Mouse (Mus musculus) ES-E14 (cell line): ENCODE data around the gene Hrh1. TPM values are rescaled to one million over a fixed set of nuclear protein-coding genes. Genes with fewer than 3 reads are reported as not detected.

Experiments
- DNase-seq: peaks from one replicate; pipeline ENCODE4 v3.0.0-alpha.2; 2013; ENCODE audit warnings: low read depth, low spot score
- H3K27ac ChIP-seq: 2 replicates; pipeline ENCODE4 v1.5.1; 2012; ENCODE audit warnings: low read depth, mild to moderate bottlenecking, low read length, moderate library complexity, mixed read lengths; ENCODE audit not compliant: poor library complexity, insufficient read depth, severe bottlenecking
- H3K36me3 ChIP-seq: 2 replicates; pipeline ENCODE4 v1.6.1; 2012; ENCODE audit warnings: mild to moderate bottlenecking, low read length, moderate library complexity, mixed read lengths; ENCODE audit not compliant: control insufficient read depth, poor library complexity, insufficient read depth, severe bottlenecking
- H3K4me1 ChIP-seq, 2 experiments: fragments of 150-350 bp in 1 of 2; sonication (generic) in 1 of 2; 2 replicates each; pipeline ENCODE4 v1.6.1; 2012; ENCODE audit warnings: low read length in 2 of 2, mild to moderate bottlenecking in 1 of 2, mixed read lengths in 1 of 2; ENCODE audit not compliant: control insufficient read depth in 2 of 2, insufficient read depth in 2 of 2, poor library complexity in 1 of 2
- H3K4me3 ChIP-seq, 2 experiments: fragments of 150-350 bp in 1 of 2; sonication (generic) in 1 of 2; 2 replicates each; pipeline ENCODE4 v1.5.1; 2012; ENCODE audit warnings: low read length in 2 of 2, low read depth in 1 of 2, mild to moderate bottlenecking in 1 of 2, mixed read lengths in 1 of 2; ENCODE audit not compliant: insufficient read depth in 1 of 2, poor library complexity in 1 of 2, severe bottlenecking in 1 of 2
- H3K9ac ChIP-seq: 2 replicates; pipeline ENCODE4 v1.6.1; 2012; ENCODE audit warnings: low read depth, mild to moderate bottlenecking, low read length, mixed read lengths; ENCODE audit not compliant: poor library complexity, insufficient read depth, severe bottlenecking
- H3K9me3 ChIP-seq: fragments of 150-350 bp; sonication (generic); 2 replicates; pipeline ENCODE4 v1.6.1; 2012; ENCODE audit warnings: low read depth, mild to moderate bottlenecking, low read length; ENCODE audit not compliant: control insufficient read depth, insufficient read depth
- CHD2 ChIP-seq: IDR thresholded peaks from 2 replicates; pipeline ENCODE4 v1.6.1; 2014; ENCODE audit warnings: mild to moderate bottlenecking, low read depth, low read length, inconsistent platforms
- HCFC1 ChIP-seq: IDR thresholded peaks from 2 replicates; pipeline ENCODE4 v1.6.1; 2012; ENCODE audit warnings: low read length, inconsistent platforms, borderline replicate concordance; ENCODE audit not compliant: insufficient read depth
- MAFK ChIP-seq: IDR thresholded peaks from 2 replicates; pipeline ENCODE4 v1.6.1; 2014; ENCODE audit warnings: mild to moderate bottlenecking, low read depth, low read length, inconsistent platforms; ENCODE audit not compliant: insufficient read depth
- ZC3H11A ChIP-seq: IDR thresholded peaks from 2 replicates; pipeline ENCODE4 v1.6.1; 2012; ENCODE audit warnings: low read depth, mild to moderate bottlenecking, inconsistent platforms, low read length, borderline replicate concordance
- ZNF384 ChIP-seq: IDR thresholded peaks from 2 replicates; pipeline ENCODE4 v1.6.1; 2012; ENCODE audit warnings: low read depth, low read length, inconsistent platforms
- in situ Hi-C, 2 experiments: fragments of 600-800 bp; cut with MboI; formaldehyde crosslinking; loops; one replicate each; pipeline ENCODE4 v1.15.1; 2025; ENCODE audit warnings: low sequenced_read_pairs in 2 of 2, inconsistent platforms in 1 of 2; ENCODE audit not compliant: unreplicated experiment in 2 of 2
- total RNA-seq: library from RNA; depleted of rRNA; stranded (reverse); fragments of 300-350 nt; gene quantifications from 2 replicates; pipeline ENCODE4 v1.2.3, GENCODE M21; 2012

The Hrh1 gene
- total RNA-seq, 1 experiment, result 0.94 TPM

DNA sequence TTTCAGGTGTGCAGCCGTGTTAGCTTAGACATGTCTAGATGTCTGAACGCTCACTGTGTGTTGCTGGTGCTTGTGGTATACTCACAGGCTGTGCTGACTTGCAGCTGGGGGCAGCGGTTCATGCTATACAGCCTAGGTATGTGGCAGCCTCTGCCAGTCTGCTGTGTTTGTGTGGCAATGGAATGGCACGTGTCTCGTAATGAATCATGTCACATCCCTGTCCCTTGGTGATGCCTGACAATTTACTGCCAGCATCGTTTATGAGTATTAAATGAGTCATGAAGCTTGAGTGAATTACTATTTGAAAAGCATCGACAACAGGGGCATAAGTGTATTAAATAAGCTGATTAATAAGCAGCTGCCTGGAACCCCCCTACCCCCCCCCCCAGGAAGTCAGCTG, 9.3 kb downstream of the Hrh1 start:
- in situ Hi-C loops, result no loop called here
- no peak for DNase-seq

GRCm38 (mm10) chr6:114408278-114408677, 10.5 kb downstream of the Hrh1 start:
- in situ Hi-C loops, result no loop called here
- no peak overlapping the region for H3K9ac ChIP-seq
- no peaks in the 10 kb centered on the region for H3K36me3 ChIP-seq
- no peak overlapping the region for H3K27ac ChIP-seq
- no peak overlapping the region for H3K4me3 ChIP-seq
- no peaks in the 10 kb centered on the region for H3K4me1 ChIP-seq
- DNase-seq, result no peak
- no peaks in the 10 kb centered on the region for H3K9me3 ChIP-seq
- TF ChIP-seq CHD2 (no peak), MAFK (no peak), ZNF384 (no peak), HCFC1 (no peak), ZC3H11A (no peak)

More for the DNA sequence above, 9.3 kb downstream of the Hrh1 start:
- Histone ChIP-seq H3K9me3 (no peaks in the 10 kb centered on the region), H3K36me3 (no peaks in the 10 kb centered on the region), H3K4me3 (no peak overlapping the region), H3K9ac (no peak overlapping the region), H3K27ac (no peak overlapping the region), H3K4me1 (no peaks in the 10 kb centered on the region)
- no peak for TF ChIP-seq CHD2
- TF ChIP-seq ZNF384, result no peak
- TF ChIP-seq HCFC1, result no peak
- no peak for TF ChIP-seq MAFK
- no peak for TF ChIP-seq ZC3H11A

DNA sequence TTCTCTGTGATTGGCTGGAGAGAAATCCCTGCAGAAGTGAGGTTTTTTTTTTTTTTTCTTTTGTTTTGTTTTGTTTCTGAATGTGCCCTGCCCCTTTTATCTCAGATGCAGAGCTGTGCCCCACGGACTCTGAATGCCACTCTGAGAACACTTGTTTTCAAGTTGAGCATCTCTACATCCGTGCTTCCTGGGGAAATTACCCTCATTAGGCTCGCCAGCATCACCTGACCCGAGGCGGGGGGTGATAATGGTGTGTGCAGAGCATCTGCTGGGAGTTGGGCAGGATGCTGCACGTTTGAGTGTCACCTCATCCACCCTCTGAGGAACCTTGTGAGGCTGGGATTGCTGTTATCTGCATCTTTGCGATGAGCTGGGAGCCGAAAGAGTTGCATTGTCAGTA, 14.2 kb downstream of the Hrh1 start:
- H3K9ac ChIP-seq, result no peak overlapping the region
- H3K4me1 ChIP-seq, result no peaks in the 10 kb centered on the region
- no peaks in the 10 kb centered on the region for H3K36me3 ChIP-seq
- no peak overlapping the region; the same call in 1 of the 2 replicates for H3K27ac ChIP-seq
- no peak overlapping the region for H3K4me3 ChIP-seq
- no peaks in the 10 kb centered on the region for H3K9me3 ChIP-seq
- no peak for DNase-seq
- in situ Hi-C loops, result no loop called here
- TF ChIP-seq CHD2, result no peak
- TF ChIP-seq ZNF384, result no peak
- no peak for TF ChIP-seq HCFC1
- TF ChIP-seq MAFK, result no peak
- TF ChIP-seq ZC3H11A, result no peak

DNA sequence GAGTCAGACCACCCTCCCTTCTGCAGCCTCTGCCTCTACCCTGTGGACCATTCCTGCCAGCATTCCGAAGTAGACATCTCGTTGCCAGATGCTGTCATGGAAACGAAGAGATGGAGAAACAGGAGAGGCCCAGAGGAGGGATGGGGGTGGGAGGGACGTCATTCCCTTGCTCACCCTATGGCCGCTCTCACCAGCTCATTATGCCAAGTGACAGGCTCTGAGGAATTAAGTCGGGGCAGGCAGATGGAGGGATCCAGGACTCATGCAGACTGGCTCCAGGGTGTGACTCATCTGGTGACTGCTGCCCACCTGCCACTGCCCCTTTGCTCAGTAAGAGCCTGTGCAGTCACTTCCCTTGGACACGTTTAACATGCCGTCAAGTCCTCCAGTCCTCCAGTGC, 16.8 kb downstream of the Hrh1 start:
- TF ChIP-seq ZC3H11A (no peak), HCFC1 (no peak), CHD2 (no peak), ZNF384 (no peak)
- in situ Hi-C loops, result no loop called here
- Histone ChIP-seq H3K27ac (no peak overlapping the region), H3K9me3 (no peaks in the 10 kb centered on the region), H3K4me1 (no peaks in the 10 kb centered on the region), H3K36me3 (no peaks in the 10 kb centered on the region), H3K9ac (no peak overlapping the region), H3K4me3 (no peak overlapping the region)
- no peak for DNase-seq

DNA sequence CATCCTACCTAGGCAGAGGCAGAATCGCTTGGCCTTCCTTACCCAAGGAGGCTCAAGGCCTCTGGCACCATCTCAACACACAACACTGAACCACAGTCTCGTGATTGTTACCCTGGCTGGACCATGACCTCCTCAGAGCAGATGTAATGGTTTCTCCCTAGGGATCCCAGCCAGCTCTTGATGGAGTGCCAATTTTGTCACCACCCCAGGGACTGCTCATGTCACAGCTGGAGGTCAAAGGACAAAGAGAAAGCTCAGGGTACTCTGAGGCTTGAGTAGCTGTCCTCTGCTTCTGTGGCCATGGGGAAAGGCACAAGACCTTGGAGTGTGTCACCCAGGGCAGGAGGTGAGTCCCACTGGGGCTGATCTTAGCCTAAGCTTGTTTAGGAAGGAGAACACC, 20.3 kb downstream of the Hrh1 start:
- Histone ChIP-seq H3K9ac (no peak overlapping the region), H3K36me3 (no peaks in the 10 kb centered on the region), H3K9me3 (no peaks in the 10 kb centered on the region), H3K27ac (no peak overlapping the region), H3K4me1 (no peaks in the 10 kb centered on the region), H3K4me3 (no peak overlapping the region)
- no peak for DNase-seq
- in situ Hi-C loops, result no loop called here
- no peak for TF ChIP-seq MAFK
- TF ChIP-seq ZNF384, result no peak
- TF ChIP-seq ZC3H11A, result no peak
- TF ChIP-seq CHD2, result no peak
- TF ChIP-seq HCFC1, result no peak
